Mouse (Mus musculus): ENCODE measurements around the gene Ppp1r14d.

The Ppp1r14d gene

GRCm38 (mm10) chr2:119237210-119237870, 7.6 kb upstream of the Ppp1r14d start, which contains the start of gene Spint1:
Gene Spint1, plus strand, starts transcription at chr2:119237362.
- no peak for DNase-seq (ENCODE audit: low read depth)

DNA sequence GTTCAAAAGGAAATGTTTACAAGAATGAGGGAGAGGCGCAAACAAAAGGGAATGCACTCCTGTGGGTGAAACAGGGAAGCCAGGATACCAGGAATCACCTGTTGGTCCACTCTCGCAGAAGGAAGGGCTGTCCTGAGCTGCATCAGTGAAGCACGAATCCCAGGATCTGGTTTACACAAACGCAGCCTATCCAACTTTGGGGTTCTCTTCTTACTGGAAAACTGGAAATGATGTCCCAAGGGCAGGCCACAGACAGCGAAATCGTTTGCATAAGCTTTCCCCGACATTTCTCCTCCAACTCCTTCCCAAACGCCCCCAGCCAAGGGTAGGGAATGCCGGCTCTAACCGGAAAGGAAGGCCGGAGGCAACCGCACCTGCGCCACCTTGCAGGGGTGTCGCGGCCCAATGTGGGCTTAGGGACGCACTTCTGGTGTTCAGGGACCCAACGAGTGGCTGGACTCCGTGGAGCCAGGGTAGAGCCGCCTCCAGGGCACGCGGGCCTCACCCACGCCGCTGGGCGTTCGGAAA, 7.0 kb upstream of the Ppp1r14d start:
- DNase-seq (ENCODE audit: low read depth), result no peak

GRCm38 (mm10) chr2:119209176-119209507, 20.6 kb downstream of the Ppp1r14d start:
- no peak for DNase-seq (ENCODE audit: low read depth)

DNA sequence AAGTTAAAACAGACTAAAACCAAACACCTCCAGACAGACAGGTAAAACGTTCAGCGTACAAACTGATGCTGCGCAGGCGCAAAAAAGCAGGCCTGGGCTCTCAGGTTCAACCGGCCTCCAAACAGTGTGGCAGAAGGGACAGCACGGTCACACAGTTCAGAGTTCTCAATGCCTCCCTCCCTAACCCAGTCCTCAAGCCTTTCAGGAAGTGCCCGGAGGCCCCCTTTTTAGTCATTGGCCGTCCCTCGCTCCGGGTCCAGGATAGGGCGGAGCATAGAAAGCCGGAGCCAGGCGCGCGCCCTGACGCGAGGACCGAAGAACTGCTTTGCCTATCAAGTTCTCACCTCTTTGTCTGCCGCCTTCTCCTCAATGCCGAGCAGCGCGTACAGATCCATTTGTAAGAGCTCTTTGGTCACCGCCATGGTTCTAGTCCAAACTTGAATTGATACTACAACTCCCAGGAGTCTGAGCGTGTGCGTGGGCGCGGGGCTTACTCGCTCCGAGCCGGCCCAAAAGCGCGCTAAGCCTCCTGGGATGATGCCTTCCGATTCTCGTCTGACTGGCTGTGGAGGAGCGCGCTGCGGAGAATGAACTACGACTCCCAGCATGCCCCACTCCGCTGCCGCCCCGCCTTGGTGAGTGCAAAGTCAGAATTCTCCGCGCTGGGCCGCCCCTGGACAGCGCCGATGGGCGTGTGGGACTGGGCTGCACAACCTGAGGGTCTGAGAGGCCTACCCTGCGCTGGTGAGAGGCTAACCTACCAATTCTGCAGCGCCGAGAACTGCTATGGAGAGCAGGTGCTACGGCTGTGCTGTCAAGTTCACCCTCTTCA, 21.1 kb downstream of the Ppp1r14d start, which contains the start of the genes Zfyve19 and Dnajc17:
Gene Zfyve19 (plus strand): TSS at position 274 of the 832 bp plus-strand sequence.
Gene Dnajc17 (minus strand): TSS at position 452 of the 832 bp plus-strand sequence.
- peak; percentile 95 for DNase-seq (ENCODE audit: low read depth)

DNA sequence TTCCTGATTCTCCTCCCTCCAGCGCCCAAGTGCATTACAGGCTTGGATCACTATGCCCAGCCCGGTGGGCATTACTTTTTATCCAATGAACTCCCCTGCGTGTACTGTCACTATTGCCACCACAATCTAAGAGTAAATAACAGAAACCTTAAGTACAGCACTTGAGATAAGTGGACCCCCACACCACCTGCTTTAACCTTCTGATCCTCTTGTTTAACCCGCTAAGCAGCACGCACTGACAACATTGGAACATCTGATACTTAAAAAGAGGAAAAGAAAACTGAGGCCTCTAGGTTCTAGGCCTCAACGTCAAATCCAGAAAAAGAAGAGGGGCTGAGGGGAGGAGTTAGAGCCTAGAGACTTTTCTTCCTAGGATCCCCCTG, 21.8 kb downstream of the Ppp1r14d start:
- DNase-seq (ENCODE audit: low read depth), result no peak

GRCm38 (mm10) chr2:119203871-119204460, 25.7 kb downstream of the Ppp1r14d start:
- DNase-seq (ENCODE audit: low read depth), result no peak

DNA sequence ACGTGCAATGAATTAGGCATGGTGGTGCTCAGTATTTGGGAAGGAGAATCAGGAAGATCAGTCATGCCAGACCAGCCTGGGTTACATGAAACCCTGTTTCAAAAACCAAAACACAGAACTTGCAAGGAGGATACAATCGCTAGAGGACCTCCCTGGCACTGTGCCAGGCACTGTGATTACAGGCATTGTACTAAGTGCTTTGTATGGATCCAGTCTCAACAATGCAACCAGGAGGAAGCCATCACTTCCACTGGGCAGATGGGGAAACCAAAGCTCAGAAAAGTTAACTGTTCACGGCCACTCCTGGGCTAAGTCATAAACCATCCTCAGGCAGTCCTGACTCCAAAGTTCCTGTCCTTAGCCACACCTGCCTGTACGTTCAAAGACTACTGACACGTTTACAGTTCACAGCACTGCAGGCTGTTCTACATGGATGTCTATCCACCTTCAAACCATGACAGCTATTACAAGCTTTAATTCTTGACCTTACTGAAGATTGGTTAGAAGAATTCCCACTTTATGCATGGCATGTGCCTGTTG, 26.7 kb downstream of the Ppp1r14d start:
- no peak for DNase-seq (ENCODE audit: low read depth)

- DNase-seq (ENCODE audit: low read depth), result no peak
These were observed 30.8 kb downstream of the Ppp1r14d start for GRCm38 (mm10) chr2:119198934-119199333.

- DNase-seq (ENCODE audit: low read depth), result no peak
These were observed 31.7 kb downstream of the Ppp1r14d start for GRCm38 (mm10) chr2:119198049-119198448.

DNA sequence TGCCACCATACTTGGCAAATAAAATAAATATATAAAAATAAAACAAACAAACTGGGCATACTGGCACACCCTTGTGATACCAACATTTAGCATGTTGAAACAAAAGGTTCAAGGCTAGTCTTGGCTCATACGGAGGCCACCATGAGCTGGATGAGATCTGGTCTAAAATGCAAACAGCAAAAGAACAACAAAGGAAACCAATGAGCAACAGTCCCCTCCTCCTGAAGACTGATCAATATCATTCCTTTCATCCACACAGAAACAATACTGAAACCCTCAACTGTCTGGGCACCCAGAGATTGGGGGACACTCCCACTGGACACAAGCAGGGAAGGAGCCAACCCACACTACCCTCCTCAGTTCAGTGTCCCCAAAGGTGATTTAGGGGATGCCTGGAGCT, 32.2 kb downstream of the Ppp1r14d start:
- DNase-seq (ENCODE audit: low read depth), result no peak

DNA sequence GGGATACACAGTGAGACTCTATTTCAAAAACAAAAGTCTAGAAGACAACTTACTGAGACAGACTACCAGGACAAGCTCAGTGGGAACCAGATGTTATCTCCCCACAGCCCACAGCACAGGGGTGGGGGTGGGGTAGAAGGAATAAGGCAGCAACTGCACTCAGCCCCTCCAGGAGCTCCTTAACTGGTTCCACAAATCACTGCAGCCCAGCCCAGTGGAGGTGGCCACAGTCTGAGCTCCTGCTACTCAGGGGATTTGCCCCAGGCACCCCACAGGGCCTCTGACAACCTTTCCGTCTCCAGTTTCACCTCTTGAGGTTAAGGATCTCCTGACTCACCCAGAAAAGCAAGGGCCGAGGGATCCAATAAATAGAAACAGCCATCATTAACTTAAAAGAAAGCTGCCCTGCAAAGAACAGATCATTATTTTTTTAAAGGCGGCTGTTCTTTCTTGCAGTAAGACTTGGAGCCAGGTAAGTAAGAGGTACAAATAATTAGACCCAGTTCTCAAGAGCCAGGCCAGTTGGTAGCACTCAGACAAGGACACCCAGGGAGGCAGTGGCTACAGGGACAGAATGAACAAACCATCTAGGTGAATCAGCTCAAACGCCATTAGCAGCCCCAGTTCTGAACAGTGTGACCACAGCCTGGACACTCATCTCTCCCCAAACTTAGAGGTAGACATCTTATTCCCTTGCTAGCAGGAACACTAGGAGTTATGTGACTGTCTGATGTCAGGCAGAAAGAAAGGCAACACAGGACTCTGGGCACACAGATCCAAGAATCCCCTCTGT, 33.2 kb downstream of the Ppp1r14d start:
- DNase-seq (ENCODE audit: low read depth), result no peak

DNA sequence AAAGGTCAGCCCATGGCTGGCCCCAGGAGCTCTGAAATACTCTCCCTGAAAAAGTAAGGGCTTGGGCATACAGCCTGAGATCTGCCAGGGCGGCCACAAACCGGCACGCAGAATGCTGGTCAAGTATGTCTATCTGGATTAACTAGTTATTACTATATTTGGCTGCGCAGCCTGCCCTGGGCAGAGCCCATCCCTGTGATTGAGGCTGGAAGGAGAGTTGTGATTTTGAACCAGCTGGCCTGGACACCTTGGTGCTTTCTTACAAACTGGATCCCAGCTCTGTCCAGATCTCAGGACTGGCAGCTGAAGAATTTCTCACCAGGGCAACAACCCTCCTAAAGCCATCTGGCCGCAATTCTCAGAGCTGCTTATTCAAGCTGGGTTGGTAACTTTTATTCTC, 35.6 kb downstream of the Ppp1r14d start:
- no peak for DNase-seq (ENCODE audit: low read depth)

- no peak for DNase-seq (ENCODE audit: low read depth)
These were observed 38.7 kb downstream of the Ppp1r14d start for GRCm38 (mm10) chr2:119190969-119191368.

DNA sequence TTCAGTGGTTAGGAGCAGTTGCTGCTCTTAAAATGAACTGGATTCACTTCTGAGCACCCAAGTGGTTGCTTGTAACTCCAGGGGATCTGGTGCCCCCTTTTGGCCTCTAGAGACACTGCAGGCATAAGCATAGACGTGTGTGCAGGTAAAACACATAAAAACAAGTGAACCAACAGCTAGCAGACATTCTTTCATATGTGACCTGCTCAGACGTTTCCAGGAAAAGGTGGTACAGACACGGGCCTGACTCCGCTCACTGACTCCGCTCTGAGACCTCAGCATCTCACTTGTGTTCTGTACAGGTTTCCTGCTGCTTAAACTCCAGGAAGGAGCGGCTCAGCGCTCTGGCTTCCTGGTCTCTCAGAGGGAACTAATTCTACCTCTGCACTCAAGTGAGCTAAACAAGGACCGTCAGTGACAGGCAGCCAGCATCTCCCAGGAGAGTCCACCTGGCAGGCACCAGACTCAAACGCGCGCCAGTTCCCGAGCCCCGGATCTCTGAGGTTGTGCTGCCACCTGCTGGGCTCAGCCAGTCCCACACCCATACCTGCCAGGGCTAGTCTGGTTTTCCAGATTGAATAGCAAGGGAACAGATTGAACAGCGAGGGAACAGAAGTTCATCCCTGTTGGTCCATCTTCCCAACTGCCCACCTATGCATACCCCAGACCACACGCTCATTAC, 40.5 kb downstream of the Ppp1r14d start:
- peak; percentile 88 for DNase-seq (ENCODE audit: low read depth)

DNA sequence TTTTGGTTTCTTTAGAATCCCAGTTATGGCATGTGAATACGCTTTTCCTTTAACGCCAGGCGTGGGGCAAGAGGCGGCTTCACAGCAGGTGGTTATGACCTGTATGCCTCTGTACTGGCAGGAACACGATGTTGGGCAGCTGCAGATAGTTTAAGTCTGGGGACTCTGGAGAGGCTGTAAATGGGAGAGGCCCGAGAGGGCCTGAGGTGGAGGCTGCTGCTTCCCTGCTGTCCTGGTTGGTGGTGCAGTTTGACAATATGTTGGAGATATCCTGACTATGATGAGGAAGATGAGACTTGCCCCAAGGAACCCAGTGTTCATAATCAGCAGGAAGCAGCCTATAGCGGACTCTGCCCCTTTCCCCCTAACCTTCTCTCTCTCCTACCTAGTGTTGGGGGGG, 46.8 kb downstream of the Ppp1r14d start:
- DNase-seq (ENCODE audit: low read depth), result no peak

- no peak for DNase-seq (ENCODE audit: low read depth)
These were observed 52.2 kb downstream of the Ppp1r14d start for GRCm38 (mm10) chr2:119177384-119177939.

- no peak for DNase-seq (ENCODE audit: low read depth)
These were observed 52.9 kb downstream of the Ppp1r14d start for GRCm38 (mm10) chr2:119176761-119177160.

GRCm38 (mm10) chr2:119175614-119176013, 54.1 kb downstream of the Ppp1r14d start:
- no peak for DNase-seq (ENCODE audit: low read depth)

- DNase-seq (ENCODE audit: low read depth), result no peak
These were observed 54.8 kb downstream of the Ppp1r14d start for GRCm38 (mm10) chr2:119174866-119175265.

DNA sequence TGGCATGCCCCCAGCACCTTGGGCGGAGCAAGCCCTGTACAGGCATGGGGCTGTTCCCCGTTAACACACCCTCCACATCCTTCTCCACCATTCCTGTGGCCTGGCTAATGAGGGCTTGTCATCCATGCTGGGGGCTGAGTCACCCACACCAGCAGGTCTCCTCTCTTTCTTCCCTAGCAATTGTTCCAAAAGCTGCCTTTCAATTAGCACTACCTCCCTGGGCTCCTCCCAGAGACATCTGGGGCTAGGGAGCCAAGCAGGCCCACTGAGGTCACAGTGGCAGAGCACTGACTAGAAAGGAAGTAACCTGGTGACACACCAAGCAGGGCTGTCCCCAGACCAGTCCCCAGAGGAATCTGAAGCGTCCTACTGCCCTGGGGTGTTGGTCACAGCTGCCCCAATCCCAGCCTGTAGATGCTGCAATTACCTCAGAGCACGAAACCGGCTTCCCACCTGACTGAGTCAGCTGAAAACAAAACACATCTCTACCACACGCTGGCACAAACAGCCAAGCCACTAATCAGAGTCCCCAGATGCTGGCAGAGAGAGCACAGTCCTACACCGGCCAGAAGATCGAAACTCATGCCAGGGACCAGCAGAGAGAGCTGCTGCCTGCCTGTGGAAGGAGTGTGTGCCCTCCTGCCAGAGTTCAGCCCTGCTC, 55.6 kb downstream of the Ppp1r14d start, which contains the start of gene Gm14137:
Gene Gm14137 (plus strand): TSS at position 519 of the 661 bp plus-strand sequence.
- no peak for DNase-seq (ENCODE audit: low read depth)
